ENCODE assay signal across 8 mouse cellular contexts in the genomic region with DNA sequence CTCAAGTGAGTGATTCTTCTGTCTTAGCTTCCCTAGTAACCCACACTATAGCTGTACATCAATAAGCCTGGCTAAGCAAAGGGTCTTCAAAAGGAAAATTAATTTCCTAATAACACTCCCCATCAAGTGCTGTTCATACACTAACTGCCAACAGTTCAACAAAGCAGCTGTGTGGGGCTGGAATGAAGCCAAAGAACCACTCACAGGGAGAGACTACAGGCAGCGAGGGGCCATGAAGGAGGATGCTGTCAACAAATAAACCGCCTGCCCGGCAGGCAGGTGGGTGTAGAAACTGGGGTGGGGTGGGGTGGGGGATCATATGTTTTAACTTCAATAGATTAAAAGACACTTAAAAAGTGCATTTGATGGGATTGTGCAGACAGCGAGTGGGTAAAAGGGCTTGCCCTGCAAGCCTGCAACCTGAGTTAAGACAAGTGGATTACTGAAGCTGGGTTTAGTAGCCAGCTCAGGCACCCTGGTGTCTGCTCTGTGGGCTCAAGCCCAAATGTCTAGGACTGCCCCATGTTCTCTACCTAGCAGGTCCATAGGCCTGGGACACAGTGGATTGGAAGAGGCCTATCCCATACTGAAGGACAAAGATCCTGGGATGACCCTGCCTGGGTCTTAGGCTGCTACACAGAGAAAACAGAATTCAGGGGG. TPM values are rescaled to one million over a fixed set of nuclear protein-coding genes. Genes with fewer than 3 reads are reported as not detected.
A peak's percentile ranks its signal among the peaks of the same experiment; 100 is the strongest.
DNase-seq lines count a peak whose midpoint lies in the region; ATAC-seq and TF ChIP-seq lines count a peak whose summit lies in the region.

No protein-coding gene starts in this region.

- H3K36me3 ChIP-seq in hindbrain, embryonic 13.5 days, result no peaks in the 10 kb centered on the region
- no peaks in the 10 kb centered on the region for H3K36me3 ChIP-seq in stomach, embryonic 15.5 days
- no peaks in the 10 kb centered on the region for H3K36me3 ChIP-seq in liver, postnatal 0 days (replicated peaks; ENCODE audit: insufficient read depth, low read length)

- peaks cover 48% of the 10 kb centered on the region for H3K4me1 ChIP-seq in hindbrain, embryonic 13.5 days (replicated peaks)
- peaks cover 14% of the 10 kb centered on the region for H3K4me1 ChIP-seq in stomach, embryonic 15.5 days
- H3K4me1 ChIP-seq in liver, postnatal 0 days (ENCODE audit: insufficient read depth), result no peaks in the 10 kb centered on the region

- DNase-seq in adrenal gland, postnatal 14 days, result peak; percentile 53
- no peak for DNase-seq in adrenal gland, adult 2 months
- DNase-seq in layer of hippocampus, adult 11-12 months (ENCODE audit: low spot score), result peak; percentile 58
- no peak for DNase-seq in layer of hippocampus, postnatal 25 days (ENCODE audit: extremely low spot score in 1 of 2, low spot score in 1 of 2)
- no peak for DNase-seq in liver, postnatal 0 days
- DNase-seq in ovary, postnatal 10 days (ENCODE audit: low spot score), result no peak

- ATAC-seq in hindbrain, embryonic 13.5 days (ENCODE audit: low FRiP score), result peak; percentile 49; the same call in 1 of the 2 replicates
- ATAC-seq in stomach, embryonic 15.5 days (ENCODE audit: insufficient read depth, low FRiP score, low read depth), result peak; percentile 58; the same call in 1 of the 2 replicates
- no peak for ATAC-seq in liver, postnatal 0 days

- H3K27me3 ChIP-seq in hindbrain, embryonic 13.5 days, result no peaks in the 10 kb centered on the region
- no peaks in the 10 kb centered on the region for H3K27me3 ChIP-seq in stomach, embryonic 15.5 days (replicated peaks)
- no peaks in the 10 kb centered on the region for H3K27me3 ChIP-seq in liver, postnatal 0 days (ENCODE audit: insufficient read depth, low read length)

- 27% methylated on average over 4 of the region's 4 CpGs for WGBS in hindbrain, embryonic 13.5 days
- WGBS in stomach, embryonic 15.5 days, result 21% methylated on average over 4 of the region's 4 CpGs
- WGBS in liver, postnatal 0 days (ENCODE audit: insufficient replicate concordance), result 61% methylated on average over 4 of the region's 4 CpGs

- peak overlapping the region; percentile 79 for H3K27ac ChIP-seq in hindbrain, embryonic 13.5 days
- no peak overlapping the region for H3K27ac ChIP-seq in stomach, embryonic 15.5 days
- H3K27ac ChIP-seq in liver, postnatal 0 days (ENCODE audit: low read depth), result no peak overlapping the region

- H3K4me3 ChIP-seq in hindbrain, embryonic 13.5 days, result no peak overlapping the region
- no peak overlapping the region for H3K4me3 ChIP-seq in stomach, embryonic 15.5 days (replicated peaks)
- no peak overlapping the region for H3K4me3 ChIP-seq in liver, postnatal 0 days (ENCODE audit: low read depth, low read length)

- no peak for TF ChIP-seq EP300 in liver, postnatal 0 days (IDR thresholded peaks at IDR 0.05; ENCODE audit: low read depth)

- H3K4me2 ChIP-seq in hindbrain, embryonic 13.5 days, result no peak overlapping the region
- no peak overlapping the region for H3K4me2 ChIP-seq in stomach, embryonic 15.5 days
- H3K4me2 ChIP-seq in liver, postnatal 0 days (ENCODE audit: low read depth, low read length), result no peak overlapping the region

- no peak for TF ChIP-seq CTCF in liver, postnatal 0 days (IDR thresholded peaks at IDR 0.05; ENCODE audit: low read depth)

- H3K9me3 ChIP-seq in hindbrain, embryonic 13.5 days, result no peaks in the 10 kb centered on the region
- no peaks in the 10 kb centered on the region for H3K9me3 ChIP-seq in stomach, embryonic 15.5 days
- no peaks in the 10 kb centered on the region for H3K9me3 ChIP-seq in liver, postnatal 0 days (ENCODE audit: low read length)

- H3K9ac ChIP-seq in hindbrain, embryonic 13.5 days, result no peak overlapping the region
- H3K9ac ChIP-seq in stomach, embryonic 15.5 days, result no peak overlapping the region
- no peak overlapping the region for H3K9ac ChIP-seq in liver, postnatal 0 days (replicated peaks)

RNA-seq across cellular contexts. Expression of a gene that starts 35.8 kb away (rescaled TPM):
- 0.44 and 1.6 TPM in 2 replicates for total RNA-seq in adrenal gland, postnatal 14 days (2021)
- under 1 TPM; 0.40 to 0.90 TPM for total RNA-seq in adrenal gland, adult 2 months (2021)
- 1.6 and 3.8 TPM in 2 replicates for polyA plus RNA-seq in adrenal gland, adult 2 months (2012; rRNA removed)
- 10 to 100 TPM; 25.6 to 32.4 TPM for total RNA-seq in layer of hippocampus, postnatal 25 days (2021)
- 4.6 and 5.4 TPM in 2 replicates for polyA plus RNA-seq in hindbrain, embryonic 13.5 days (2015; fragmentation: Nextera tagmentation; extraction: Ambion mirVana)
- polyA plus RNA-seq in stomach, embryonic 15.5 days (2015; fragmentation: Nextera tagmentation; extraction: Ambion mirVana), result 0.53 and 0.62 TPM in 2 replicates
- 0.02 and 0.14 TPM in 2 replicates for polyA plus RNA-seq in liver, postnatal 0 days (2015; fragmentation: Nextera tagmentation; extraction: Ambion mirVana)

RNA-seq across cellular contexts. Expression of a gene that starts 36.0 kb away (rescaled TPM):
- total RNA-seq in adrenal gland, postnatal 14 days (2021), result not detected in 2 replicates
- total RNA-seq in adrenal gland, adult 2 months (2021), result not detected
- polyA plus RNA-seq in adrenal gland, adult 2 months (2012; rRNA removed), result not detected in 2 replicates
- total RNA-seq in layer of hippocampus, postnatal 25 days (2021), result under 1 TPM; 0.20 to 0.66 TPM
- 0.08 TPM in 1 of 2 replicates, not detected in the other for polyA plus RNA-seq in hindbrain, embryonic 13.5 days (2015; fragmentation: Nextera tagmentation; extraction: Ambion mirVana)
- not detected in 2 replicates for polyA plus RNA-seq in stomach, embryonic 15.5 days (2015; fragmentation: Nextera tagmentation; extraction: Ambion mirVana)
- polyA plus RNA-seq in liver, postnatal 0 days (2015; fragmentation: Nextera tagmentation; extraction: Ambion mirVana), result not detected in 2 replicates

Comparison
In these comparisons a context has a peak if more than half of its experiments do, and no peak if none do; other contexts are left out.
1. DNase-seq: peak in adrenal gland, postnatal 14 days (single experiment) and layer of hippocampus, adult 11-12 months (single experiment); none in adrenal gland, adult 2 months (single experiment), layer of hippocampus, postnatal 25 days (0 of 2), liver, postnatal 0 days (single experiment) and ovary, postnatal 10 days (single experiment).